Mouse (Mus musculus) spleen, postnatal 14 days (tissue): ENCODE measurements around the gene Gpr150.

Source experiments
- DNase-seq, 2 experiments: peaks; one replicate each; pipeline ENCODE4 v3.0.0; 2021 to 2022; ENCODE audit warnings: low spot score in 2 of 2

The Gpr150 gene

DNA sequence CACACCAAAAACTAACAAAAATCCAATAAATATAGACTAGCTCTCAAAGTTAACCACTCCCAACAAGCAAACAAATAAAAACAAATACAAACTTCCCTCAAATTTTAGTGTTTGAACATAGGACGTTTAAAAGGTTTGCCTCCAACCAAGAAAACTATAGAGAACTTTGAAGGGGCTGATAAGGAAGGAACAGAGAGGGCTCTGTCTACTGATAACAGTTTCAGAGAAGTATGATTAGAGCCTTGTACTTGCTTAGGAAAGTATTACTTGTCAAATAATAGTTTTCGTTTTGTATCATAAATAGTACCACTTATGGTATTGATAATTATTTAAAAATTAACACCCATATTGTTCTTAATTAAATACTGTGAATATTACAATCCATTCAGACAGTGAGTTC, 42.3 kb downstream of the Gpr150 start:
- DNase-seq: no peak
